Mouse (Mus musculus): Measurements from ENCODE around the gene Vmn1r4. TPM values are rescaled to one million over a fixed set of nuclear protein-coding genes. Genes with fewer than 3 reads are reported as not detected.
A peak's percentile ranks its signal among the peaks of the same experiment; 100 is the strongest.

Vmn1r4 gene
- polyA plus RNA-seq, 1 experiment: 0.18 TPM

DNA sequence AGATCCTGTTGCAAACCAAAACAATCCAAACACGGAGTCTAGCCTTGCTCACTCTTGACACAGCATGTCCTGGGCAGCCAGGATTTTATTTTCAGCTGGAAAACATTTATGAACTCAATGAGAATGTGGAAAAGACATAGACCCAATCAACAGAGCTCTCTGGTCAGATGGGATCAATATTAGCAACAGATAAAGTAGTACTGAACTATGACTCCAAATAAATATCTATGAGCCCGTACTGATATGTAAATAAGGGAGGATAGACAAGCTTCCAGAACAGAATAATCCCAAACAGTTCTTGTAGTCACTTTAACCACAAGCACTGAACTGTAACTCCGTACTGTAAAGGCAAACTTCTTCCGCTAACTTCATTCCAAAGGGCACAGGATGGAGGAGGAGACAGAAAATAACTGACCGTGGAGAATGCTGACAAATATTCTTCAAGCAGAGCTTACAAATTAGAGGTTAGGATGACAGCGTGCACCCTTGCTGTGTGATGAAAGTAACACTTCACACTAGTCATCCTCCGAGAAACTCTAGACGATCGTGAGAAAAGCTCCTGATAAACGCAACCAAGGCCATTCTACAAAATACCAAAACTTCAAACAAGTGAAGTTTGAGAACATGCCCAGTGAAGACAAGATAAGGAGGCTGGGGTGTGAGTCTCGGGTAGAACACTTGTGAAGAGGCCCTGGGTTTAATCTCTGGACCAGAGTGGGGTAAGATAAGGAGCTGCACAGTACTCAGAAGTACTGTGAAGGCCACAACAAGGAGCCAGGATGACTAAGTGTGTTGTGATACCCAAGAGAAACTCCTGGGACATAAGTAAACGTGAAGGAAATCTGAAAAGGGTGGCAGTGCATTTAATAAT, 3.4 kb upstream of the Vmn1r4 start:
- Histone ChIP-seq H3K27ac (ENCODE audit: control insufficient read depth, insufficient read depth, low read length) (no peak overlapping the region), H3K4me1 (replicated peaks; ENCODE audit: control insufficient read depth, insufficient read depth, low read length) (peaks cover 27% of the 10 kb centered on the region), H3K4me3 (ENCODE audit: control insufficient read depth, insufficient read depth, low read length) (no peak overlapping the region), H3K27me3 (ENCODE audit: control insufficient read depth, insufficient read depth, low read length) (no peaks in the 10 kb centered on the region), H3K36me3 (ENCODE audit: control insufficient read depth, insufficient read depth, low read length) (no peaks in the 10 kb centered on the region)
- TF ChIP-seq CTCF (IDR thresholded peaks at IDR 0.05; ENCODE audit: borderline replicate concordance, control insufficient read depth, extremely low read depth, insufficient read depth, low read length, poor library complexity) (no peak), POLR2A (IDR thresholded peaks at IDR 0.05; ENCODE audit: control insufficient read depth, extremely low read depth, insufficient read depth, low read length, poor library complexity) (no peak)
- no peak for DNase-seq
- 91% methylated on average over 12 of the region's 12 CpGs for WGBS

DNA sequence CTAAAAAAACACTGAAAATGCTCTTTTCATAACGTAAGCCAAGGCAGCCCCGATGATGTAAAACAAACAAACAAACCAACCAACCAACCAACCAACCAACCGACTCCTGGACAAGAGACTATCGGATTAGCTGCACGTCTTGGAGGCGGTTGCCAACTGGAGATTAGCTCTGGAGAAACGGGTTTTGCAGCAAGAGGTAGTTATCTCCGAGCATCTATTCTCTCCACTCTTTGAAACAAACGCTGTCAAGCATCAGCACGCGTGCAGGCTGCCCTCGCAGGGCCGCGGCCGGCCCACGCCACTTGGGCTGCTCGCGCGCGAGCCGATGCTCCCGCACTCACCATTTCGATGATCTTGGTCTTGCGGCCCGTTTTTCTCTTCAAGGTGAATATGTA, 487 bp upstream of the Vmn1r4 start:
- no peak for DNase-seq
- TF ChIP-seq POLR2A (IDR thresholded peaks at IDR 0.05; ENCODE audit: control insufficient read depth, extremely low read depth, insufficient read depth, low read length, poor library complexity): no peak
- no peak for TF ChIP-seq CTCF (IDR thresholded peaks at IDR 0.05; ENCODE audit: borderline replicate concordance, control insufficient read depth, extremely low read depth, insufficient read depth, low read length, poor library complexity)
- Histone ChIP-seq H3K27ac (ENCODE audit: control insufficient read depth, insufficient read depth, low read length) (peak overlapping the region; percentile 10; the same call in 1 of the 2 replicates), H3K4me3 (ENCODE audit: control insufficient read depth, insufficient read depth, low read length) (peak overlapping the region; percentile 95), H3K36me3 (ENCODE audit: control insufficient read depth, insufficient read depth, low read length) (no peaks in the 10 kb centered on the region), H3K4me1 (replicated peaks; ENCODE audit: control insufficient read depth, insufficient read depth, low read length) (peaks cover 9% of the 10 kb centered on the region), H3K27me3 (ENCODE audit: control insufficient read depth, insufficient read depth, low read length) (no peaks in the 10 kb centered on the region)
- WGBS: 0% methylated on average over 25 of the region's 25 CpGs

DNA sequence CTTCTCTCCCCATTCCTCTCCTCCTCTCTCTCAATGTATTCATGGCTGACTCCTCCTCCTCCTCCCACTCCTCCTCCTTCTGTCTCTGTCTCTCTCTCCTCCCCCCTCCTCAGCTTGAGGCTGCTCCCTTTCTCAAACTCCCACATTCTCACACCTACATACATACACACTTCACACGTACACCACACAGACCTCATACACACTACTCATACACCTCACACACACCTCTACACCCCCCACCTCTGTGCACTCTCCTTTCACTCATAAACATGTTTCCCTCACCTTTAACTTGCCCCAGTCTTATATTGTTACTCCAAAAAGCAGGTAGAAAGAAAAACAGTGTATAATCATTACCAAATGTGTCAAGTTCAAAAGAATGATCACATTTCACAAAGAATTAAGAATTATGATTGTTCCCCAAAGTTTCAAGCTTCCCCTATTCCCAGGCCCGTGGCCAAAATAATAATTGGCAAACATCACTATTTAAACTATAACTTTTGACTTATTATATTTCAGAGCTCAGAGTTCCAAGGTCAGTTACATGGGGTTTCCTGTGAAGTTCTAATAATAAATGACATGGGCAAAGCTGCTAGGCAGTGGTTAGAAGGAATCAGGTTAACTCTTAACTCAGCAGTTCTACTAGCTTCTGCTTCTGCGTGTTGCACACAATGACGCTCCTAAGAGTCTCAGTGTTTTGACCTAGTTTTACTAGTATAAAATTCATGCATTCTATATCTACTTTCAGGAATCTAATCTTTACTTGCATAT, 8.0 kb downstream of the Vmn1r4 start:
- Histone ChIP-seq H3K36me3 (ENCODE audit: control insufficient read depth, insufficient read depth, low read length) (no peaks in the 10 kb centered on the region), H3K27ac (ENCODE audit: control insufficient read depth, insufficient read depth, low read length) (no peak overlapping the region), H3K4me3 (ENCODE audit: control insufficient read depth, insufficient read depth, low read length) (no peak overlapping the region), H3K4me1 (replicated peaks; ENCODE audit: control insufficient read depth, insufficient read depth, low read length) (no peaks in the 10 kb centered on the region), H3K27me3 (ENCODE audit: control insufficient read depth, insufficient read depth, low read length) (no peaks in the 10 kb centered on the region)
- no peak for TF ChIP-seq CTCF (IDR thresholded peaks at IDR 0.05; ENCODE audit: borderline replicate concordance, control insufficient read depth, extremely low read depth, insufficient read depth, low read length, poor library complexity)
- TF ChIP-seq POLR2A (IDR thresholded peaks at IDR 0.05; ENCODE audit: control insufficient read depth, extremely low read depth, insufficient read depth, low read length, poor library complexity): no peak
- no peak for DNase-seq
- 53% methylated on average over 4 of the region's 4 CpGs for WGBS

DNA sequence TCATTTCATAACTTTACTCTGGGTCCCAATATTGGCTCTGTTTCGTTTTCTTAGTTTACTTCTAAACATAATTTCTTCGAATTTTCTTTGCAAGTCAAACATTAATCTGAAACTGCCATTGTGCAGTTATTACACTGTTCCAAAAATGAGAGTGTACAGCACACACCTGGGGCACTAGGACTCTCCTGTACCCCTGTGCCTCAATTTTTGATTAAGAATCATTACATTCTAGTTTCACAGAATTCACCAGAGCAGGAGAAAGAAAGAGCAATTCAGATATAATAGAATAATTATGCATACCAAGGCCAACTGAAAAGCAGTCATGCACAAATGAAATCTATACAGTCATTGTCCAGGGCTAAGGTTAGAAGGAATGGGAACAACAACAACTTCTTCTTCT, 8.6 kb downstream of the Vmn1r4 start:
- no peak overlapping the region for H3K4me3 ChIP-seq (ENCODE audit: control insufficient read depth, insufficient read depth, low read length)
- H3K4me1 ChIP-seq (replicated peaks; ENCODE audit: control insufficient read depth, insufficient read depth, low read length): no peaks in the 10 kb centered on the region
- H3K27ac ChIP-seq (ENCODE audit: control insufficient read depth, insufficient read depth, low read length): no peak overlapping the region
- H3K27me3 ChIP-seq (ENCODE audit: control insufficient read depth, insufficient read depth, low read length): no peaks in the 10 kb centered on the region
- DNase-seq: no peak
- WGBS: 75% methylated on average over 2 of the region's 2 CpGs
- TF ChIP-seq POLR2A (IDR thresholded peaks at IDR 0.05; ENCODE audit: control insufficient read depth, extremely low read depth, insufficient read depth, low read length, poor library complexity) (no peak), CTCF (IDR thresholded peaks at IDR 0.05; ENCODE audit: borderline replicate concordance, control insufficient read depth, extremely low read depth, insufficient read depth, low read length, poor library complexity) (no peak)
- no peaks in the 10 kb centered on the region for H3K36me3 ChIP-seq (ENCODE audit: control insufficient read depth, insufficient read depth, low read length)

DNA sequence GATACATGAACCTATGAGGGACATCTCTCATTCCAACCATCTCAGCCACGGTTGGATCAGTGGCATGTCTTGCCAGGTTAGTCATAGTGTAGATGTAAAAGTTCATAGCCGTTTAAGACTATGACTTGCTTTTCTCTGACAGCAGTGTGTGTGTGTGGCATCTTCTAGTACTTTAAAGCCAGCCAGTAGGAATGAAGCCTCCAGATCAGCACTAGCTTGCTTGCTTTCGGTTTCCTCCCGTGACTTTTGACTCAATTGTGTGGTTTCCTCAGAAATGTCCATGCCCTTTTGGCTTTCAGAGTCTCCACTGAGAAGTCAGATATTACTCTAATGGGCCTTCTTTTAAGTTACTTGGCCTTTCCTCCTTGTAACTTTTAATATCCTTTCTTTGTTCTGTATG, 10.6 kb downstream of the Vmn1r4 start:
- Histone ChIP-seq H3K27ac (ENCODE audit: control insufficient read depth, insufficient read depth, low read length) (no peak overlapping the region), H3K4me3 (ENCODE audit: control insufficient read depth, insufficient read depth, low read length) (no peak overlapping the region), H3K4me1 (replicated peaks; ENCODE audit: control insufficient read depth, insufficient read depth, low read length) (no peaks in the 10 kb centered on the region), H3K27me3 (ENCODE audit: control insufficient read depth, insufficient read depth, low read length) (no peaks in the 10 kb centered on the region), H3K36me3 (ENCODE audit: control insufficient read depth, insufficient read depth, low read length) (no peaks in the 10 kb centered on the region)
- no peak for TF ChIP-seq CTCF (IDR thresholded peaks at IDR 0.05; ENCODE audit: borderline replicate concordance, control insufficient read depth, extremely low read depth, insufficient read depth, low read length, poor library complexity)
- no peak for TF ChIP-seq POLR2A (IDR thresholded peaks at IDR 0.05; ENCODE audit: control insufficient read depth, extremely low read depth, insufficient read depth, low read length, poor library complexity)
- no peak for DNase-seq
- WGBS: 73% methylated on average over 4 of the region's 4 CpGs

DNA sequence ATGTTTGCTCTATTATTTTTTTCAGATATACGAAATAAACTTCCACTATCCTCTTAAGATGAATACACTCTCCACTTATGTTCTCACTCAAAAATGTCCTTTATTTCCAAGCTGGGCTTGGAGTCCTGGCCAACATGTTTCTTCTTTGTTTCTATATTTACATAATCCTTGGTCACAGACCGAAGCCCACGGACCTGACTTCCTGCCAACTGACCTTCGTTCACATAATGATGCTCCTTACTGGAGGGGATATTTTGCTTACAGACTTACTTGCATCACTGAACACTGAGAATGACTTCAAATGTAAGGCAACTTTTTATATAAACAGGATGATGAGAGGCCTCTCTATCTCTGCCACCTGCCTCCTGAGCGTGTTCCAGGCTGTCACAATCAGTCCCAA, 32.6 kb downstream of the Vmn1r4 start:
- Histone ChIP-seq H3K27ac (ENCODE audit: control insufficient read depth, insufficient read depth, low read length) (no peak overlapping the region), H3K4me3 (ENCODE audit: control insufficient read depth, insufficient read depth, low read length) (no peak overlapping the region), H3K36me3 (ENCODE audit: control insufficient read depth, insufficient read depth, low read length) (no peaks in the 10 kb centered on the region), H3K4me1 (replicated peaks; ENCODE audit: control insufficient read depth, insufficient read depth, low read length) (no peaks in the 10 kb centered on the region), H3K27me3 (ENCODE audit: control insufficient read depth, insufficient read depth, low read length) (no peaks in the 10 kb centered on the region)
- no peak for TF ChIP-seq CTCF (IDR thresholded peaks at IDR 0.05; ENCODE audit: borderline replicate concordance, control insufficient read depth, extremely low read depth, insufficient read depth, low read length, poor library complexity)
- TF ChIP-seq POLR2A (IDR thresholded peaks at IDR 0.05; ENCODE audit: control insufficient read depth, extremely low read depth, insufficient read depth, low read length, poor library complexity): no peak
- no peak for DNase-seq
- WGBS: 84% methylated on average over 5 of the region's 5 CpGs
